Comparison of ENCODE assay signal across 7 mouse cellular contexts in the genomic region with DNA sequence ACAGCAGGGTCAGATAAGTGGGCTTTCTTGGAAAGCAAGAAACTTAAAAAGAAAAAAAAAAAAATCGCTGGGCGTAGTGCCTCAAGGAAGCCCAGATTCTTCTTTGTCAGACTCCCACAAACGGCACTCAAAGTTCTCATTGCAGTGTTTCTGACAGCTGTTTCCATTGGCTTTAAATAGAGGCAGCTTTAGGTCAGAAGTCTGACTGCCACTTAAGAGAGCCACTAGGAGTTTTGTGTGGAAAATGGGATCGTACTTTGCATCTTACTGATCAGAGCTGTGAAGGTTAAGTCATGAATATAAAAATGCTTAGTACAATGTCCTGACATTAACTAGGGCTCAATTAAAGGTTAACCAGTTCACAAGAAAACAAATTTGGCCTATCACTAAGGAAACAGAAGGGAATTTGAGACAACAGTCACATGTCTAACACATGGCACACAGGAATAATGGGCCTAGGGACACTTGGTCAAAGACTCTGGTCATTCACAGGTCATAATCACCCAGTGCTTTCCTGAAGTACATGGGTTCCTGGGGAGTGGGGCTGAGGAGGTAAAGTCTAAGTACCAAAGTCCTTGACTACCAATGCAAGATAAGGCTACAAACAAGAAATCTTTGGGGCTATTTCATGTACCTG. TPM values are rescaled to one million over a fixed set of nuclear protein-coding genes. Genes with fewer than 3 reads are reported as not detected.
A peak's percentile ranks its signal among the peaks of the same experiment; 100 is the strongest.
DNase-seq lines count a peak whose midpoint lies in the region; ATAC-seq and TF ChIP-seq lines count a peak whose summit lies in the region.

No protein-coding gene starts in this region.

- DNase-seq in CH12.LX (ENCODE audit: extremely low read depth) = no peak
- no peak for DNase-seq in midbrain, embryonic 10.5 days (ENCODE audit: low spot score)
- no peak for DNase-seq in ovary, adult 18-20 months (ENCODE audit: low spot score)
- no peak for DNase-seq in cerebellum, adult 2 months

- no peaks in the 10 kb centered on the region for H3K27me3 ChIP-seq in CH12.LX (replicated peaks)
- no peaks in the 10 kb centered on the region for H3K27me3 ChIP-seq in hindbrain, embryonic 12.5 days
- H3K27me3 ChIP-seq in midbrain, embryonic 10.5 days (ENCODE audit: low read depth, poor library complexity, severe bottlenecking) = no peaks in the 10 kb centered on the region
- H3K27me3 ChIP-seq in cerebellum, adult 2 months (ENCODE audit: control insufficient read depth, insufficient read depth, low read length) = no peaks in the 10 kb centered on the region

- H3K4me3 ChIP-seq in CH12.LX (replicated peaks in 1 of 3; ENCODE audit: low read depth in 2 of 3, low read length in 2 of 3, poor library complexity in 1 of 3) = no peak overlapping the region
- no peak overlapping the region for H3K4me3 ChIP-seq in brown adipose tissue, adult 24 weeks (ENCODE audit: insufficient read depth, low read depth, low read length)
- H3K4me3 ChIP-seq in hindbrain, embryonic 12.5 days = no peak overlapping the region
- H3K4me3 ChIP-seq in midbrain, embryonic 10.5 days = peak overlapping the region; percentile 30; the same call in 1 of the 2 replicates
- H3K4me3 ChIP-seq in cerebellum, adult 2 months (replicated peaks; ENCODE audit: insufficient read depth, low read depth, low read length) = no peak overlapping the region

- peak overlapping the region; percentile 89 for H3K27ac ChIP-seq in CH12.LX (ENCODE audit: insufficient read depth, low read depth)
- peak overlapping the region; percentile 81 for H3K27ac ChIP-seq in brown adipose tissue, adult 24 weeks (replicated peaks; ENCODE audit: low read depth, low read length)
- H3K27ac ChIP-seq in hindbrain, embryonic 12.5 days = peak overlapping the region; percentile 87
- peak overlapping the region; percentile 84 for H3K27ac ChIP-seq in midbrain, embryonic 10.5 days (replicated peaks)
- H3K27ac ChIP-seq in cerebellum, adult 2 months (ENCODE audit: insufficient read depth, low read length) = no peak overlapping the region

- TF ChIP-seq CTCF in CH12.LX (conservative IDR thresholded peaks at IDR 0.05 in 1 of 2, IDR thresholded peaks at IDR 0.05 in 1 of 2; ENCODE audit: low read depth in 2 of 2, low read length in 2 of 2) = no peak
- TF ChIP-seq CTCF in cerebellum, adult 2 months (IDR thresholded peaks at IDR 0.05; ENCODE audit: borderline replicate concordance, insufficient read depth, low read depth, low read length) = no peak

- no peaks in the 10 kb centered on the region for H3K9me3 ChIP-seq in CH12.LX (replicated peaks; ENCODE audit: low read length)
- H3K9me3 ChIP-seq in hindbrain, embryonic 12.5 days (replicated peaks) = no peaks in the 10 kb centered on the region
- no peaks in the 10 kb centered on the region for H3K9me3 ChIP-seq in midbrain, embryonic 10.5 days (replicated peaks)

- in situ Hi-C loops in CH12.LX (cut with MboI; ENCODE audit: low pct_ligation_motif_present, low pct_unique_long_range_greater_than_20kb, low sequenced_read_pairs) = loop anchor here (5.0 to 25.0 kb wide), 2 partner anchors 38 to 648 kb away; no protein-coding TSS in a partner anchor

- no peak for TF ChIP-seq RAD21 in CH12.LX (IDR thresholded peaks at IDR 0.05; ENCODE audit: low read depth, low read length)

- H3K9ac ChIP-seq in CH12.LX (ENCODE audit: insufficient read depth, low read depth) = peak overlapping the region; percentile 64
- H3K9ac ChIP-seq in hindbrain, embryonic 12.5 days = no peak overlapping the region

- peaks cover 4 to 15% of the 10 kb centered on the region in 2 experiments for H3K36me3 ChIP-seq in CH12.LX (replicated peaks in 1 of 2; ENCODE audit: control insufficient read depth in 1 of 2, insufficient read depth in 1 of 2, low read length in 1 of 2)
- H3K36me3 ChIP-seq in hindbrain, embryonic 12.5 days = peaks cover 30% of the 10 kb centered on the region; the same call in 1 of the 2 replicates
- H3K36me3 ChIP-seq in midbrain, embryonic 10.5 days = peaks cover 31% of the 10 kb centered on the region

- TF ChIP-seq POLR2A in CH12.LX (IDR thresholded peaks at IDR 0.05; ENCODE audit: low read depth, low read length) = no peak
- TF ChIP-seq POLR2A in cerebellum, adult 2 months (IDR thresholded peaks at IDR 0.05; ENCODE audit: borderline replicate concordance, insufficient read depth, low read length) = no peak

- H3K4me1 ChIP-seq in CH12.LX (ENCODE audit: control insufficient read depth in 1 of 2, insufficient read depth in 2 of 2) = peaks cover 28 to 73% of the 10 kb centered on the region in 2 experiments
- H3K4me1 ChIP-seq in brown adipose tissue, adult 24 weeks (ENCODE audit: control insufficient read depth, insufficient read depth, insufficient read length, low read length) = peaks cover 46% of the 10 kb centered on the region
- peaks cover 67% of the 10 kb centered on the region for H3K4me1 ChIP-seq in hindbrain, embryonic 12.5 days
- peaks cover 99% of the 10 kb centered on the region for H3K4me1 ChIP-seq in midbrain, embryonic 10.5 days
- peaks cover 7% of the 10 kb centered on the region; the same call in 1 of the 2 replicates for H3K4me1 ChIP-seq in cerebellum, adult 2 months (ENCODE audit: control insufficient read depth, insufficient read depth, low read length)

- peaks cover 83% of the 10 kb centered on the region for H3K79me2 ChIP-seq in CH12.LX (replicated peaks; ENCODE audit: control insufficient read depth, extremely low read depth, insufficient read depth, poor library complexity, severe bottlenecking)

- ATAC-seq in hindbrain, embryonic 12.5 days (ENCODE audit: low FRiP score) = no peak
- ATAC-seq in erythroid progenitor cell, adult 5-6 weeks (replicated peaks; ENCODE audit: low FRiP score, poor library complexity, severe bottlenecking) = no peak

- WGBS in hindbrain, embryonic 12.5 days = 26% methylated on average over 4 of the region's 4 CpGs
- WGBS in midbrain, embryonic 10.5 days = 22% methylated on average over 4 of the region's 4 CpGs
- 38% methylated on average over 4 of the region's 4 CpGs for WGBS in cerebellum, adult 2 months

- peak overlapping the region; percentile 6 for H3K4me2 ChIP-seq in CH12.LX (ENCODE audit: insufficient read depth, low read depth, poor library complexity, severe bottlenecking)
- H3K4me2 ChIP-seq in hindbrain, embryonic 12.5 days (replicated peaks) = peak overlapping the region; percentile 13; the same call in 1 of the 2 replicates

- TF ChIP-seq EP300 in CH12.LX (IDR thresholded peaks at IDR 0.05; ENCODE audit: low read length) = no peak

- dilution Hi-C loops in CH12.LX (cut with MboI; ENCODE audit: extremely low pct_ligation_motif_present, extremely low pct_unique_long_range_greater_than_20kb, low sequenced_read_pairs) = no loop called here

TF ChIP-seq in CH12.LX, 34 proteins besides CTCF, POLR2A, EP300 and RAD21:
- TF ChIP-seq E2F4 (IDR thresholded peaks at IDR 0.05; ENCODE audit: insufficient replicate concordance, low read depth, low read length) = no peak
- no peak for TF ChIP-seq MAFK (IDR thresholded peaks at IDR 0.05; ENCODE audit: insufficient replicate concordance, low read length)
- 0 out of 2 replicates have a peak, but pooled peaks have one; percentile 22 for TF ChIP-seq UBTF (IDR thresholded peaks at IDR 0.05; ENCODE audit: low read depth, low read length)
- peak; percentile 50; the same call in 1 of the 2 replicates for TF ChIP-seq MAX (IDR thresholded peaks at IDR 0.05; ENCODE audit: low read length)
- 0 out of 2 replicates have a peak, but pooled peaks have one; percentile 2 for TF ChIP-seq ETS1 (conservative IDR thresholded peaks at IDR 0.05; ENCODE audit: low read depth, low read length)
- peak; percentile 28; the same call in 1 of the 2 replicates for TF ChIP-seq ZNF384 (IDR thresholded peaks at IDR 0.05; ENCODE audit: low read depth, low read length)
- no peak for TF ChIP-seq ZC3H11A (IDR thresholded peaks at IDR 0.05; ENCODE audit: low read depth, low read length)
- TF ChIP-seq TCF12 (IDR thresholded peaks at IDR 0.05; ENCODE audit: low read depth, low read length) = no peak
- TF ChIP-seq RCOR1 (conservative IDR thresholded peaks at IDR 0.05; ENCODE audit: low read depth, low read length) = 0 out of 2 replicates have a peak, but pooled peaks have one; percentile 1
- TF ChIP-seq JUN (IDR thresholded peaks at IDR 0.05; ENCODE audit: insufficient read depth, low read depth, low read length) = no peak
- TF ChIP-seq MAZ (IDR thresholded peaks at IDR 0.05; ENCODE audit: low read depth, low read length) = no peak

RNA-seq across cellular contexts. Expression of a gene that starts 19.6 kb away (rescaled TPM):
- 21.2 and 21.3 TPM in 2 replicates for total RNA-seq in CH12.LX (2012; rRNA removed)
- total RNA-seq in CH12.LX (2014; rRNA removed) = 7.2 and 10.2 TPM in 2 replicates
- polyA plus RNA-seq in CH12.LX (2012; ENCODE audit: insufficient read length, low read depth) = 24.6 and 29.7 TPM in 2 replicates
- polyA plus RNA-seq in brown adipose tissue, adult 24 weeks (2012; ENCODE audit: insufficient read depth, insufficient read length, missing spikeins) = 35.5 and 36.9 TPM in 2 replicates
- 145 and 152 TPM in 2 replicates for polyA plus RNA-seq in hindbrain, embryonic 12.5 days (2016; fragmentation: Nextera tagmentation; extraction: Ambion mirVana)
- polyA plus RNA-seq in midbrain, embryonic 10.5 days (2016; fragmentation: Nextera tagmentation; extraction: Ambion mirVana) = 86.6 and 101 TPM in 2 replicates
- 46.6 and 56.7 TPM in 2 replicates for polyA plus RNA-seq in cerebellum, adult 2 months (2012; rRNA removed)
- 122 TPM in 2 replicates for total RNA-seq in erythroid progenitor cell, adult 5-6 weeks (2015; ENCODE audit: low replicate concordance)
- 145 and 184 TPM in 2 replicates for total RNA-seq in erythroid progenitor cell, adult 5-6 weeks (2017; ENCODE audit: low replicate concordance)
